Mouse (Mus musculus): Measurements from ENCODE around the gene Kbtbd6.
"Not testable (repeated sequence)": the region's sequence is repeated elsewhere in the genome, so short reads cannot be mapped to it uniquely, and the experiment has no call there.

Gene Kbtbd6

GRCm38 (mm10) chr14:79451681-79452590 is at the start of gene Kbtbd6:
Kbtbd6 (plus strand) TSS chr14:79451835.
- DNase-seq (ENCODE audit: low spot score), result peak; percentile 84

GRCm38 (mm10) chr14:79407641-79408040 is 44.0 kb upstream of the Kbtbd6 start:
- no peak for DNase-seq (ENCODE audit: low spot score)

DNA sequence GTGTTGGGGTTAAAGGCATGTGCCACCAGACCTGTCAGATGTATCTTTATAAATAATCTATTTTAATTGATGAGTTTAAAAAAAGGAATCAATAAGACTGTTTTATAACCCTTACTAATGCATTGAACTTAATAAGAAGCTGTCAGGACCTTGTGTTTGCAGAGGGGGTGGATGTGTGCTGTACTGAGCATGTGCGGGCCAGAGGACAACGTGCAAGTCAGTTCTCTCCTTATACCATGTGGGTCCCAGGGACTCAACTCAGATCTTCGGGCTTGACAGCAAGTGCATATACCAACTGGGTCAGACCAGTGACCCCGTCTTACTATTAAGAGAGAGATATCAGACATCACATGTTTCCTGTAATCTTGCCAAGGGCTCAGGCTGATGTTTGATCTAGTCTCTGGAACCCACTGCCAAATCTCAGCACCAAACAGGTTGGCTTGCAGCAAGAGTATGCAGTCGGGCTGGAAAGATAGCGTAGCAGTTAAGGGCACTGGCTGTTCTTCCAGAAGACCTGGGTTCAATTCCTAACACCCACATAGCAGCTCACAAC is 42.3 kb upstream of the Kbtbd6 start:
- no peak for DNase-seq (ENCODE audit: low spot score)

GRCm38 (mm10) chr14:79410662-79411061 is 41.0 kb upstream of the Kbtbd6 start:
- no peak for DNase-seq (ENCODE audit: low spot score)

DNA sequence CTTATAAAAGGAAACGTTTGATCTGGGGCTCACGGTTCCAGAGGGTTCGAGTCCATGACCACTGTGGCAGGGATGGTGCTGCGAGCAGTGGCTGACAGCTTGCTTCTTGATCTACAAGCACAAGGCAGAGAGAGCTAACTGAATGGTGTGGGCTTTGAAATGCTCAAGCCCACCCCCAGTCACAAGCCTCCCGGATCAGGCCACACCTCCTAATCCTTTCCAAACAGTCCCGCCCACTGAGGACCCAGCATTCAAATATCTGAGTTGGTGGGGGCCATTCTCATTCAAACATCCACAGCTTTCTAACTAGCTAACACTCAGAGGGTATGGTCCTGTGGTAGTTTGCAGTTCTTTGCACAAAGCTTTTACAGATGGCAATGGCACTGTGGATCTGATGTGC is 38.5 kb upstream of the Kbtbd6 start:
- DNase-seq (ENCODE audit: low spot score), result no peak

DNA sequence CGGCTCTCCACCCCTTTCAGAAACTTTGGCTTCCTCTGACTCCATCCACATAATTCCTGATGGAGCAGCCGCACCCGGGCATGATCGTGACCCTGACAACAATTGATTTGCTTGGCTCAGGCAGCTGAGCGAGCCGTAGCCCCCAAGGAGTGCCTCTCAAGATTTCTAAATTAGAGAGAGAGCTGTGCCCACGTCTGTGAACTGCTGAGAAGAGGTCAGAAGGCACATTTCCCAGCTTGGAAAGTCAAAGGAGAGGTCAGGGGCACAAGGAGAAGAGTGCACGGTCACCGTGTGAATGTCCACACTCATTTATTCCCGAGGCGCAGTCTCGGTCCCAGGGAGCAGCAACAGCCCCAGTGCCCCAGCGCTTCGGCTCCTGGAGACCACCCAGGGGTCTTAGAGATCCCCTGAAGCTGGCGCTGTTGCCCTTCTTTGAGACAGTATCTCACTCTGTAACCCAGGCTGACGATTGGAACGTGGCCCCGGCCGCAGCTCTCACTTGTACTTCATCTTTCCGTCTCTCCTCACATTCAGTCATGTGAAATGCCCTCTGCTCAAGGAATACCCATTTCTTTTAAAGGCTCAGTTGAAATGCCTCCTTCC is 31.5 kb upstream of the Kbtbd6 start:
- no peak for DNase-seq (ENCODE audit: low spot score)

DNA sequence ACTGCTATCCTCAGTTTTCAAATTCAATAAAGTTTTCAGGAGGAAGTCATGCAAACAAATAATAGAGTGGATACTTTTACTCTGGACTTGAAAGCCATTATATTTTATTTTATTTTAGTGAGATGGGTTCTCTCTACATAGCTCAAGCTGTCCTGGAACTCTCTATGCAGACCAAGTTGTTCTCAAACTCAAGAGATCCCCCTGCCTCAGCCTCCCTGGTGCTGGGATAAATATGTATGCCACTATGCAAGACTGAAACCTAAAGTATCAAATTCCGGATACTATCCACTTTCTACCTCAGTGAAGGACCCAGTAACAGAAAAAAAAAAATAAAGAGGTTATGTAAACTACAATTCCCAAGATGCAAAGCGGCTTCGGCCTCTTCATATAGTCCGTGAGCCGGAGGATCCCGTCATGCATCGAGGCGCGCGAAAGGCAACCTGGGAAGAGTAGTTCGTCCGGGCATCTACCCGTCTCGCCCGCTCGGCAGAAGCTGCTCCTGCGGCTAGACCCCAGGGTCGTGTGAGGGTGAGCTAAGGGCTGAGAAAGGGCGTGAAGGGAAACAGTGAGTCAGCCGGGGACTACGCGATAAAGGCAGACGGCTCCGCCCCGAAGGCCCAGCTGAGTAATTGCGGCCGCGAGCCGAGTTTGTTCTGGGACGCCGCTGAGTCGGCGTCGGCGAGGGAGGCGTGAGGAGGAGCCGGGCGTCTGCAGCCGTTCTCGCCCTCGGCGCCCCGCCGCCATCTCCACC is 25.5 kb upstream of the Kbtbd6 start, which contains the start of gene Kbtbd7:
Gene Kbtbd7, plus strand, starts transcription at position 533 of the 751 bp plus-strand sequence.
- DNase-seq (ENCODE audit: low spot score), result peak; percentile 90

DNA sequence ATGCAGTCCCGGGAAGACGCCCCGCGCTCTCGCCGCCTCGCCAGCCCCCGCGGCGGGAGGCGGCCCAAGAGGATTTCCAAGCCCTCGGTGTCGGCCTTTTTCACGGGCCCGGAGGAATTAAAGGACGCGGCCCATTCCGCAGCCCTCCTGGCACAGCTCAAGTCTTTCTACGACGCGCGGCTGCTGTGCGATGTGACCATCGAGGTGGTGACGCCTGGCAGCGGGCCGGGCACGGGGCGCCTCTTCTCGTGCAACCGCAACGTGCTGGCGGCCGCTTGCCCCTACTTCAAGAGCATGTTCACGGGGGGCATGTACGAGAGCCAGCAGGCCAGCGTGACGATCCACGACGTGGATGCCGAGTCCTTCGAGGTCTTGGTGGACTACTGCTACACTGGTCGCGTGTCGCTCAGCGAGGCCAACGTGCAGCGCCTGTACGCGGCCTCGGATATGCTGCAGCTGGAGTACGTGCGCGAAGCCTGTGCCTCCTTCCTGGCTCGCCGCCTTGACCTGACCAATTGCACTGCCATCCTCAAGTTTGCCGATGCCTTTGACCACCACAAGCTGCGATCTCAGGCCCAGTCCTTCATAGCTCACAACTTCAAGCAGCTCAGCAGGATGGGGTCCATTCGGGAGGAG is 24.8 kb upstream of the Kbtbd6 start:
- DNase-seq (ENCODE audit: low spot score), result not testable (repeated sequence)

DNA sequence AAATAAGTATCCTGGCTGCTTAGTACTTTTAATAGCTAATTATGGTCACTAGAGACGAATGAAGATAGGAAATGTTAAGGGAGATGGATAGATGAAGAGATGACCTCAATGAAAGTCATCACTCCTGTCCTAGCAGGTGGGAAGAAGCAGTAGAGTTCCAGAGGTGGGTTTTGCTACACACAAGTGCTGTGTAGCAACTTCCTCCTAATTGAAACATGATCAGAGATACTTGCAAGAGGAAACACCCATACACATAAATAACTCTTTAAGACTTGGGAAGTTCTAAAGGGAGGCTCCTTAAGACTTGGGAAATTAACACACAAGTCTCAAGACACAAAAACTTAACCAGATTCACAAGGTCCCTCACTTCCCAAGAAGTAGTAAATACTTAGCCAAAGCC is 17.6 kb upstream of the Kbtbd6 start:
- DNase-seq (ENCODE audit: low spot score), result no peak

- no peak for DNase-seq (ENCODE audit: low spot score)
Observed at GRCm38 (mm10) chr14:79440655-79441054, 11.0 kb upstream of the Kbtbd6 start.

- no peak for DNase-seq (ENCODE audit: low spot score)
Observed at GRCm38 (mm10) chr14:79441441-79441840, 10.2 kb upstream of the Kbtbd6 start.

DNA sequence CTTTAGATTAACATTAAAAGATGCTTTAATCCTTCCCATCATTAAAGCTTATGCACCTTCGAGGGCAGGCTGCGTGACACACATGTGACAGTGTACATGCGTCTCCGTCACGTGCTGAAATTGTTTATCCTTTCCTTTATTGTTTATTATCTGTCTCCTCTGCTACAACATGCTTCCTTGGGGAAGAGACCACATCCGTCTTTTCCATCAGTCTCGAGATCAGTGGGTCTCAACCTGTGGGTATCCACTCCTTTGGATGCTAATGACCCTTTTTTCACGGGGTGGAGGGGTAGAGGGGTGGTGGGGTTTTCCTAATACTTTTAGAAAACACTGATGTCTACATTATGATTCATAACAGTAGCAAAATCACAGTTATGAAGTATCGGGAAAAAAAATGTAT is 7.0 kb upstream of the Kbtbd6 start:
- DNase-seq (ENCODE audit: low spot score), result no peak

- DNase-seq (ENCODE audit: low spot score), result no peak
Observed at GRCm38 (mm10) chr14:79445055-79445620, 6.5 kb upstream of the Kbtbd6 start.

DNA sequence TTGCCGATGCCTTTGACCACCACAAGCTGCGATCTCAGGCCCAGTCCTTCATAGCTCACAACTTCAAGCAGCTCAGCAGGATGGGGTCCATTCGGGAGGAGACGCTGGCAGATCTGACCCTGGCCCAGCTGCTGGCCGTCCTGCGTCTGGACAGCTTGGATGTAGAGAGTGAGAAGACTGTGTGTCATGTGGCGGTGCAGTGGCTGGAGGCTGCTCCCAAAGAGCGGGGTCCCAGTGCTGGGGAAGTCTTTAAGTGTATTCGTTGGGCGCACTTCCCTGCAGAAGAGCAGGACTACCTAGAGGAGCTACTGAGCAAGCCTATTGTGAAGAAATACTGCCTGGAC is 928 bp downstream of the Kbtbd6 start:
- DNase-seq (ENCODE audit: low spot score), result not testable (repeated sequence)

DNA sequence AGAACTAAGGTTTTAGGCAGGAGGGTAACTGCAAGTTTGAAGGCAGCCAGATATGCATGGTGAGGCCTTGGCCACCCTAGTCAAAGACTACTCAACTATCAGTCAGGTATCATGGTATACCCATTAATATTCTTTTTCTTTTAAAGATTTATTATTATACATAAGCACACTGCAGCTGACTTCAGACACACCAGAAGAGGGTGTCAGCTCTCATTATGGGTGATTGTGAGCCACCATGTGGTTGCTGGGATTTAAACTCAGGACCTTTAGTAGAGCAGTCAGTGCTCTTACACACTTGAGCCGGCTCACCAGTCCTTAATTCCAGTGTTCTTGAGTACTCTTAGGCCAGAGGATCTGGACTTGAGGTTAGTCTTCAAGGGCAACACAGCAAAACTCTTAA is 8.8 kb downstream of the Kbtbd6 start:
- DNase-seq (ENCODE audit: low spot score), result no peak

- no peak for DNase-seq (ENCODE audit: low spot score)
Observed at GRCm38 (mm10) chr14:79460988-79461387, 9.4 kb downstream of the Kbtbd6 start.

DNA sequence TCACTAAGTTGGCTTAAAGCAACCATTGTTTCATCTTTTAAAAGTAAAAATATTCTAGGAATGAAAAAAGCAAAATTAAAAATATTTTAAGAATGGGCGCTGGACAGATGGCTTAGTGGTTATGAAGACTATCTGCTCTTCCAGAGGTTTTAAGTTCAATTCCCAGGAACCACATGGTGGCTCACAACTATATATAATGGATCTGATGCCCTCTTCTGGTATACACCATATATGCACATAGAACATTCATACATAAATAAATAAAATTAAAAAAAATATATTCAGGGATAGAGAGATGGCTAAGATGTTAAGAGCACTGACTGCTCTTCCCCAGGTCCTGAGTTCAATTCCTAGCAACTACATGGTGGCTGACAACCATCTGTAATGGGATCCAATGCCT is 14.0 kb downstream of the Kbtbd6 start:
- DNase-seq (ENCODE audit: low spot score), result no peak

GRCm38 (mm10) chr14:79467621-79468020 is 16.0 kb downstream of the Kbtbd6 start:
- DNase-seq (ENCODE audit: low spot score), result no peak

- no peak for DNase-seq (ENCODE audit: low spot score)
Observed at GRCm38 (mm10) chr14:79473384-79473783, 21.7 kb downstream of the Kbtbd6 start.

DNA sequence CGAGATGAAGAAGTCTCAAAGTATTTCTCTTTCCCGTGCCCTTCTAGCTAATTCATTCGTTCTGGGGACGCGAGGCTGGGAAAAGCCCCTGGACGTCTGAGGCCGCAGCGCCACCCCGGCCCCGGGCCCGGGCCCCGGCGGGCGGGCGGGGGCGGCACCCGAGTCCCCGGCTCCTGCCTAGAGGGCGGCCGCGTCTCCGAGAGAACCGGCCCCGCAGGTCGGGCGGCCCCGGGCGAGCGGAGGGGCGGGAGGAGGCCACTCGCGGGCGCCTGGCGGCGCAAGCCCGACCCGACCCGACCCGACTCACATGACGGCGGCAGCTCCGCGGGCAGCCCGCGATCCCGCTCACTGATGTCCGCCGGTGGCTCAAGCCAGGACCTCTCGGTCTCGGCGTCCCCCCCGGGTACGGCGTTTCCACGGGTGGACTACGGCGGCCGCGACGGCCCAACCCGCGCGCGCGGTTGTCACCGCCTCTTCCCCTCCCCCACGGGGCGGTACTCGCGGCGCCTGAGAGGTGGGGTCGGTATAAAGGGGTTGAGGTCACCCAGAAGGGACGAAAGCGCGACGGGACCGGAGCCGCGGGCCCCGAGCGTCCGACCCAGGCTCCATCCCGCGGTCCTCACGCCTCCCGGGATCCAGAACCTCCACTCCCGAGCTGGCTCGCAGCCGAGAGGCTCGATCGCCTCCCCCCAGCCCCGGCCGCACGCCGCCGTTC is 29.1 kb downstream of the Kbtbd6 start, which contains the start of gene Elf1:
Gene Elf1, plus strand, starts transcription at position 571 of the 715 bp plus-strand sequence.
- peak; percentile 87 for DNase-seq (ENCODE audit: low spot score)

All from spleen, adult 12 weeks (tissue).